Mouse (Mus musculus) cortical plate, adult 2 months (tissue): ENCODE measurements around the gene Defb19.

ENCODE experiments used
- CTCF ChIP-seq: fragments of 200-500 bp; IDR thresholded peaks from 2 replicates; pipeline ENCODE4 v1.5.1; 2011; ENCODE audit warnings: mild to moderate bottlenecking, control low read depth, low read length; ENCODE audit not compliant: insufficient read depth; ENCODE audit errors: extremely low read depth
- POLR2A ChIP-seq: fragments of 200-500 bp; IDR thresholded peaks from 2 replicates; pipeline ENCODE4 v1.6.1; 2011; ENCODE audit warnings: mild to moderate bottlenecking, low read length, control low read depth; ENCODE audit not compliant: insufficient read depth; ENCODE audit errors: extremely low read depth

GRCm38 (mm10) chr2:152624566-152624965 lies 44.5 kb upstream of the Defb19 start:
- no peak for TF ChIP-seq CTCF
- no peak for TF ChIP-seq POLR2A
